Mouse (Mus musculus) adrenal gland, postnatal 14 days (tissue): ENCODE data around the gene Ralgds. TPM values are rescaled to one million over a fixed set of nuclear protein-coding genes. Genes with fewer than 3 reads are reported as not detected.

Experiments used
- DNase-seq: peaks from one replicate; pipeline ENCODE4 v3.0.0; 2021; ENCODE audit warnings: mixed read lengths
- total RNA-seq: library from RNA; stranded (reverse); gene quantifications from 2 replicates; pipeline ENCODE4 v1.2.3, GENCODE M21; 2021

Gene Ralgds
- total RNA-seq, 1 experiment from 2014 or later = 27.0 TPM

GRCm38 (mm10) chr2:28563303-28563702, 50.4 kb downstream of the Ralgds start, which contains the start of gene Cel:
Gene Cel, minus strand, starts transcription at chr2:28563403.
- DNase-seq = no peak

DNA sequence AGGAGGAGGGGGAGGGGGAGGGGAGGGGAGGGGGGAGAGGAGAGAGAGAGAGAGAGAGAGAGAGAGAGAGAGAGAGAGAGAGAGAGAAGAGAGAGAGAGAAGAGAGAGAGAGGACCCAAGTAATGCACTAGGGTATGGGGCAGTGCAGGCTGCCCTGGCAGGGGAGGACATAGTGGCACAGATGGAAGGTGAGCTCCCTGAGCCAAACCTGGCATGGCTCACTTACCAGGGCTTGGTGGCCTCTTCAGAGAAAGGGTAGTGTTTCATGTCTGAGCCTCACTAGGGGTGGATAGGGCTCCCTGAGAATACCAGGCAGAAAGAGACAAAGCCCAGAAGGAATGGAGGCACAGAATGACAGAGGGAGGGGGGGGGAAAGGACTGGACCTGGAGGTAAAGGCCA, 50.9 kb downstream of the Ralgds start:
- no peak for DNase-seq

GRCm38 (mm10) chr2:28564380-28564779, 51.5 kb downstream of the Ralgds start:
- DNase-seq = no peak

GRCm38 (mm10) chr2:28566545-28566944, 53.6 kb downstream of the Ralgds start:
- DNase-seq = peak; percentile 43

DNA sequence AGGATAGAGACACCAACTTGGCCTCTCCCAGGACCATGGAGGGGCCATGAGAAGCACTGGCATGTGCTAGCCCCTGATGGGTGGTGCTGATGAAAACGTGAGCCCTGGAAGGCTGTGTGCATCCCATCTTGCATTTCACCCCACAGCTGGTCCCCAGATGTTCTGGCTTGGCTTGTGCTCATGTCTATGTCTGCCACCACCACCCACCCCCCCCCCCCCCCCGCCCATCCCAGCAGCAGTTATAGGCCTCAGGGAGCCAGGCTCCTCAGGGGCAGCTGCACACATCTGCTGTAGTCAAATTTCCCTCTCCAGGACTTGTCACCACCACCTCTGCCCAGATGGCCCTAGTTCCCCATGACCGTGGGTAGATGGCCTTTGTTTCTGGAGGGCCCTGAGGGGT, 57.0 kb downstream of the Ralgds start:
- no peak for DNase-seq

DNA sequence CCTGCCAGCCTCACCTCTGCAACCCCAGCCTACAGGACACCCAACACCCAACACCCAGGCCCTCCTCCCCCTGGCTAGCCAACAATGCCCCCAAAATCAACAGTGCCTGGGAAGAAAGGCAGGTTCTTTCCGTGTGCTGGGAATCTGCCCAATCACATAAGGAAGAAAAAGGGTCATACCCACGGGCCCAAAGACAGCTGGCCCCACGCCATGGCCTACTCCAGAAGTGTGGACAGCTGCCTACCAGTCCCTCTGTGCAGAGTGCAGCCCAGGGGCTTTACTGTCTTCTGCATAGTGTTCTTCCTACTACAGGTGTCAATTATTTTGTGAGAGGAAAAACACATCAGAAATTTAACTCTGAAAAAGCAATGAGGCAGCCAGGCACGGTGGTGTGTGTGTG, 62.4 kb downstream of the Ralgds start:
- no peak for DNase-seq

DNA sequence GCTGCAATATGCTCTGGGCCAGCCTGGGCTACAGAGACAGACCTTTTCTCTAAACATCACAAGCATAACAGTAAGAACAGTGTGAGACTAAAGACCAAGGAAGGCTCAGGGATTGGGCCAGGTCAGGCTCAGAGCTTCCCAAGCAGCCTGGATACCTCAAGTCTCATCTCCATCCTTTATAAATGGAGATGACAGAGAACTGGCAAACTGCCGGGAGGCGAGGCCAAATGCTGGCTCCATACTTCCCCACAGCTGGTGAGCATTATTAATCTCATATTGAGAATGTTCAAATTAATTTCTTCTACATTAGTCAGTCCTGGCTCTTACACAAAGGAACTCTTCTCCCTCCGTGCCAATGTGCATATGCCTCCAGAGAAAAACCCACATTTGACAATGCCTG, 63.9 kb downstream of the Ralgds start:
- no peak for DNase-seq

DNA sequence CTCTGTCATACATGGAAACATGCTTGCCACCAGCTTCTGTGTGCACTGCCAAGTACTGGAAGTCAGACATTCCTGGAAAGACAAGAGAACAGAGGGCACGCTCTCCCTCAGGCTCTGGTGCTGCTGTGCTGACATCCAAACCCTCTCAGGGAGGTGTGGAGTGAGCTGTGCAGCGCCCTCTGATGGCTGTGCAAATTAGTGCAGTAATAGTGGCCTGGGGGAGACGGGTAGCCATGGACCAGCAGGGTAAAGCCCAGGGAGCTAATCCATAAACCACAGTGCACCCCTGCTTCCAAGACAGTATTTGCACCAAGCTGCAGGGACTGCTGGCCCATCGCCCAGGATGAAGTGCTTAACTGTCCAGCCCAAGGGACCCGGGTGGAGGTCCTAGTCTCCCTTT, 65.1 kb downstream of the Ralgds start:
- DNase-seq = peak; percentile 47

GRCm38 (mm10) chr2:28582647-28583353, 69.9 kb downstream of the Ralgds start:
- peak; percentile 93 for DNase-seq

- DNase-seq = no peak
These were observed 70.7 kb downstream of the Ralgds start, which contains the start of gene Gtf3c5 for GRCm38 (mm10) chr2:28583651-28584050. Gene Gtf3c5, minus strand, starts transcription at chr2:28583751.

GRCm38 (mm10) chr2:28585043-28585571, 72.2 kb downstream of the Ralgds start:
- DNase-seq = peak; percentile 87

GRCm38 (mm10) chr2:28585730-28586129, 72.8 kb downstream of the Ralgds start:
- DNase-seq = no peak

DNA sequence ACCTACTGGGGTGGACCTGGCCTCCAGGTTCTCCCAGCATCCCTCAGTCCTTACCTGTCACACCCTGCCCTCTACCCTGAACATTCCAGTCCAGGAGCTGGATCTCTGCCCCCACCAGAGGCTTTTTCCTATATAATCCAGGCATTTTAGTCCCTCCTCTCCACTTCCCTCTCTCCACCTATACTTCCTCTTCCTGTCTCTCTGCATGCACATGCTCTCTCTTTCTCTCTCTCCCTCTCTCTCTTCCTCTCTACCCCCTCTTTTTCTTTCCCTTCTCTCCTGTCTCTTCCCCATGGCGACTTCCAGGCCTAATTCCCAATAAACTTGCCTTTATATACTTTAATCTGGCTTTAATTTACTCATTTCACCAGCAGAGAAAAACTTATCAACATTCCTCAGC, 75.6 kb downstream of the Ralgds start:
- no peak for DNase-seq

DNA sequence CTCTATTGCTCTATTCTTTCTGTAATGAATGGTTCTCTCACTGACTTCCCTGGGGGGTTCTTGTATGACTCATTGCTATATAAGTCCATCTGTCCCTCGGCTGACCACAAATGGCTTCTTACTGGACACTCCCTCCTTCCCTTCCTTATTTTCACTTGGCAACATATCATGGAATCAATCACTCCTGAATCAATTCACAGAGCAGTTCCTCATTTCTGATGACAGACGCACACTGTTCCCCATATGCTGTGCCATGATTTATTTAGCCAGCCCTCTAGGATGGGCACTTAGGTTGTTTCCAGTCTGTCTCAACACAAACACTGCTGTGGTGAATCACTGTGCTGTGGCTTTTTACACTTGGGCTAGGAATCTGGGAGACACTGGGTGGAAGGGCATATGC, 78.6 kb downstream of the Ralgds start:
- DNase-seq = no peak

- peak; percentile 83 for DNase-seq
These were observed 79.9 kb downstream of the Ralgds start for GRCm38 (mm10) chr2:28592809-28593208.

- no peak for DNase-seq
These were observed 83.1 kb downstream of the Ralgds start for GRCm38 (mm10) chr2:28596021-28596420.

DNA sequence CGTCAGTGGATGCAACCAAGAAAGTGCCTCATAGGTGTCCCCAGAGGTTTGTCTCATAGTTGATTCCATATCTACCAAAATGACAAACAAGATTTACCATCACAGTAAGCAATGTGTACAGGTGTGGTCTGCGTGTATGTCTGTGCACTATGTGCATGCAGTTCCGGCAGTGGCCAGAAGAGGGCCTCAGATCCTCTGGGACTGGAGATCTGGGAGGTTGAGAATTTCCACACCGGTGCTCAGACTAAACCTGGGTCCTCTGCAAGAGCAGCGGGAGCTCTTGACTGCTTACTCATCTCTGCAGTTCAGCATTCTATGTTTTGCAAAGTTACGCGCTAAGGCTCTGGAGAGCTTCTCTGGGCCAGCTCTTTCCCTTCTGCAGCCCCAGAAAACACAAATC, 84.1 kb downstream of the Ralgds start:
- DNase-seq = no peak

DNA sequence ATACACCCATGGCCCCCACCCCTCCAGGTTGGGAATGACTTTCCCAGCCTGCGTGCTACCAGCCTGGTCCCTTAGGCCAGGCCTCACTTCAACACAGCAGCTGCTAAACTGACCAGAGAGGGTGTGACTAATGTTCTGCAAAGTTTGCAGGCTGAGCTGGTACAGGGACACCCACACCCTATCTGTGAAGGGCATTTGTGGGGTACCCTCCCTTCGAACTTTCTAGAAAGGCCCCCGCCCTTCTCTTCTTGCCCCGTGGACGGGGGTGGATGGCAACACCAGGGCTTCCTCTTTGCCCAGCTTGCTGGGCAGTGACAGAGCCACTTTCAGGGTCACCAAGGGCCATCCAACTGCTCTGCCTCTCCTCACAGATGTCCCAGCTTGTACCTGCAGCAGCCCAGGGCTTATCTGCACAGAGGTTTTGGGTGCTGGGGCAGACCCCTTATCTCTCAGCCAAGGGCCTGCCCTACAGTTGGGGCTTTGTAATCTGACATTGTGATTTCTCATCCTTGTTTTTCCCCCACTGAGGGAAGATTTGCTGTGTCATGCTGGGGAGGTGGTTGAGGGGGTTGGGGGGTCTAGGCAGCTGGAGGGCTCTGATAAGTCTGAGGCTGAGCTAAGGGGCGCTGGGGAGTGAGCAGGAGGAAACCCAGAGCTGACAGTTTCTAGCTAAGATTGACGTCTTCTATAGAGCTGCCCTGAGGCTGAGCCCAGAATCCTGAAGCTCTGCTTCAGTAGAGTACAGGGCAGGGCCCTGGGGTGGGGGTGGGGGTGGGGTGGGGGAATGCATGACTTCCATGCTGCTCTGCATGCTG, 85.0 kb downstream of the Ralgds start:
- DNase-seq = no peak

GRCm38 (mm10) chr2:28598692-28599568, 86.0 kb downstream of the Ralgds start:
- no peak for DNase-seq

DNA sequence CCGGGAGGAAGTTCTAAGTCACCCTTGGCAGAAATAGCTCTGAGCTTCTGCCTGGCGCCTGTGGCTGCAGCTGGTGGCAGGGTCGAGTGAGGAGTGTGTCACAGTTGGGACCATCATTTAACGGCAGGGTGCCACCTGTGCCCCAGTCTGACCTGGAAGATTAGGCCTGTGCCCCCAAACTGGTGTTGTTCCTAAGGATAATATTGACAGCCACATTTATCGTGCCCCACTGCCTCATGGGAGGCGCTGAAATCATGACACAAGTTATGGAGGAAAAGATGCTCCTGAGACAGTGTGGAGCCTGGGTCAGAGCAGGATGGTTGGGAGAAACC, 86.6 kb downstream of the Ralgds start:
- no peak for DNase-seq

- no peak for DNase-seq
These were observed 89.0 kb downstream of the Ralgds start for GRCm38 (mm10) chr2:28601720-28602590.
